Mouse (Mus musculus) CD4-positive, CD25-positive, alpha-beta regulatory T cell, adult 4 months (primary cell): Measurements from ENCODE around the gene Lrrc73. TPM values are rescaled to one million over a fixed set of nuclear protein-coding genes. Genes with fewer than 3 reads are reported as not detected.

Experiments
- ATAC-seq: one replicate; pipeline ENCODE4 v1.8.0; 2017
- polyA plus RNA-seq, 2 experiments: library from polyadenylated mRNA; unstranded; fragments of 100-300 nt; shearing (Covaris generic); gene quantifications; one replicate each; pipeline ENCODE4 v1.2.1; 2017

The Lrrc73 gene
- polyA plus RNA-seq, 2 experiments from 2014 or later = 0.30 TPM; not detected in 1

DNA sequence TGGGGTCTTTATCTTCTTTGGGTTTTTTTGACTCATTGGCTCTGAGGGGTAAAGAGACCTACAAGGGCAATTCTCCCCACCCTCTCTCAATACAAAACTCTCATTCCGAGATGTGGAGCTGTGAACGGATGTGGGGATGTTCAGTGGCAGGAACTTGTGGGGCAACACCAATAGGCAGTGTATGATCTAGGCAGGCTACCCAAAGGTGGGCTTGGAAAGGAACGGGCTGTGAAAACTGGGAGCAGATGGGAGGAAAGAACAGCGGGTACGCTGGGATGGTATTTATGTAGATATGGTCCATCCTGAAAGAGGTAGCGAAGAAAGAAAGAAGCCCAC lies 43.7 kb downstream of the Lrrc73 start:
- ATAC-seq = peak; percentile 24

DNA sequence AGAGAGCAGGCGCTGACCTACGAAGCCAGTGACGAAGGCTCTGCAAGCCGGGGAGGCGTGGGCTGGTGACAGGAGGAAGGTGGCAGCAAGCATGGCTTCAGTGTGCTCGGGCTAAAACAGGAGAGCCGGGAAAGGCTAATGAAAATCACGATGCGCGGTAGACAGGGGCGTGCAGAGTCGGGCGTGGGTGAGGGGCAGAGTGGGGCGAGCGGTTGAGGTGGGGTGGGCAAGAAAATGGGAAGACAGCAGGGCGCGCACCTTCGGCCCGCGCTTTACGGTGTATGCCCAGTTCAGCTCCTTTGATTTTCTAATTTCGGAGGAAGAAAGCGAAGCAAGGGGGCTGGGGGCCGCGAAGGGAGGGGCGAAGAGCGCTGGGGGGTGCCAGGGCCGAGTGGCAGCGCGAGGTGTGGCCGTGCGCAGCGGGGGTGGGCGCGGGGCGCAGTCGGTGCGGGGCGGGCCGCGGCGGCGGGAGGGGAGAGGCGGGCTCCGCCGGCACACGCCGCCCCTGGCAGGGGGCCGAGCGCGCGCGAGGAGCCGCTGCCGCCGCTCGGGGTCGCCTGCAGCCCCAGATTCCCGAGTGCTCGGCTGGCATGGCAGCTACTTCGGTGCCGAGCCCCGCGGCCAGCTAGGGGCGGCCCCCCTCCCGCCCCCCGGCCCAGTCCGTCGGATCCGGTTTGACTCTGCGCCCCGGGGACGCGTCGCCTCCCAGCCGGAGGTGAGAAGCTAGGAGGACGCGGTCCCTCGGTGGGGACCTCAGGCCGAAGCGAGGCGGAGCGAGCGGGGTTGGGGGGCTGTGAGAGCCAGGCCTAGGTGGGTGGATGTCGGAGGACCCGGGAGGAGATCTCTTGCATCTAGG lies 44.3 kb downstream of the Lrrc73 start, which contains the start of gene Dlk2:
TSS of gene Dlk2 (plus strand) at position 58 of the 856 bp plus-strand sequence.
- peak; percentile 42 for ATAC-seq

DNA sequence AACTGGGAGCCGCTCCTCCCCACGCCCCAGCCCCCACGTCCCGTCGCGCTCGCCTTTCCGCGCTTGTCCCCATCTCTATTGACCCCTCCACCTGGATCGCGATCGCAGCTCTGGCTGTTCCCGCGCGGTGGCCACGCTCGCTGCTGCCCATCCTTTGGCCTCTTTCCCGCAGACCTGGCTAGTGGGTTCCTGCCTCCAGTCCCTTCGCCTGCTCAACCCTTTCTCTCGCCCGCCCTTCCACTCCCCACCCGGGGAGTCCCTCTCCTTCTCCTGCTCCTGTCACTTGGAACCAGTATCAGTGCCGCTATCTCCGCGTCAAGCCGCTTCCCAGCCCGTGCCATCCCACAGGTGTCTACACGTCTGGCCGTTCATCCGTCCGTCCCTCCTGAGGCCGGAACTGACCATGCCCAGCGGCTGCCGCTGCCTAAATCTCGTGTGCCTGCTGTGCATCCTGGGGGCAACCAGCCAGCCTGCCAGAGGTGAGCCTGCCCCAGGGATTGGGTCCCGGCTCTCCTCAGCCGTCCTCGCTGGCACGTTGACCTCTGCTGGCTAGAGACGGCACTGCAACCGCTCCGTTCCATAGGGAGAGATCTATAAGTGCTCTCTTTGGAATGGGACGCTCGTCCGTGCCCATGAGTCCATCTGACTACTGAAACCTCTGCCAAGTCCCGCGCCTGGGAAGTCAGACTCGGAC lies 45.0 kb downstream of the Lrrc73 start:
- ATAC-seq = peak; percentile 89

DNA sequence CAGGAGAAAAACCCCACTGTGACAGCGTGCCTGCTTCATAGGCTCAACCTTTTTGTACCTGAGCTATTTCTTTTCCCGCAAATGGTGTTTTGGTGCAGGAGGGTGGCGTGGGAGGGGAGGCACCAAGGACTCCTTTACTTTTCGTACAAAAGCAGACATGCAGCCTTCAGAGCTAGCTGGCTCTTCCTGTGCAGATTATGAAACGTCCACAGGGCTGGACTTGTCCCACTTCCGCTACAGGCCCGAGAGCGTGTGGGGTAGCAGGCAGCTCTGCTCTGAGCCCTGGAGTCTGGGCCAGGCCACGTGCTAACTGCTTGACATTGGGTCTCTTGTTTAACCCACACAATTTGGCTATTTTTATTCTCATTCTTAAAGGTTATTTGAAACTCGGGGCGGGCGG lies 48.6 kb downstream of the Lrrc73 start:
- ATAC-seq = no peak

DNA sequence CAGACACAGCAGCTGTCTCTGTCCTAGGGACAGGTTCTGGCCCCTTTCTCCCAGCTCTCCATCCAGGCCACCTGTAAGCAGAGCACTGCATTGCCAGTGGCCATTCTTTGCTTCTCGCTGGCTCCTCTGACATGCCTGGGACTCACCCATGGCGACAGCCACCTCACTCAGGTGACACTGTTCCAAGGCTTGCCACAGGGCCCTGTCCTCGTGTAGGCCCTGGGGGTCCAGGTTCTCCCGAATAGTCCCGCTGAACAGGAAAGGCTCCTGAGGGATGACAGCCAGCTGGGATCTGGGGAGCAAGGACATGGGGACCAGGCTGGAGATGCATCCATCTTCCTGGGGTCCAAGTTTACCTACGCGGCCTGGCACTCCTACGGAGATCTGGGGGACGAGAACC lies 50.9 kb downstream of the Lrrc73 start:
- no peak for ATAC-seq

Other genes starting within 250 kb of the Lrrc73 start
- gene Vegfa, start 221.2 kb upstream of the Lrrc73 start, polyA plus RNA-seq = not detected
- 100 to 1,000 TPM; 112 to 139 TPM for gene Mrps18a, start 142.5 kb upstream of the Lrrc73 start, polyA plus RNA-seq
- 1 to 10 TPM; 2.1 to 2.7 TPM for gene Rsph9, start 109.3 kb upstream of the Lrrc73 start, polyA plus RNA-seq
- 10 to 100 TPM; 58.5 to 68.1 TPM for gene Mad2l1bp, start 100.0 kb upstream of the Lrrc73 start, polyA plus RNA-seq
- gene Gtpbp2, start 92.5 kb upstream of the Lrrc73 start, polyA plus RNA-seq = 10 to 100 TPM; 56.9 to 90.1 TPM
- 1 to 10 TPM; 7.1 to 8.2 TPM for gene Polh, start 50.9 kb upstream of the Lrrc73 start, polyA plus RNA-seq
- gene Xpo5, start 50.7 kb upstream of the Lrrc73 start, polyA plus RNA-seq = 10 to 100 TPM; 27.5 to 37.7 TPM
- gene Polr1c, start 5.5 kb upstream of the Lrrc73 start, polyA plus RNA-seq = 100 to 1,000 TPM; 110 to 117 TPM
- gene Yipf3, start 5.5 kb upstream of the Lrrc73 start, polyA plus RNA-seq = 10 to 100 TPM; 43.4 to 51.9 TPM
- 10 to 100 TPM; 15.0 to 18.5 TPM for gene Tjap1, start 29.5 kb downstream of the Lrrc73 start, polyA plus RNA-seq
- not detected for gene Dlk2, start 43.9 kb downstream of the Lrrc73 start, polyA plus RNA-seq
- 1 to 10 TPM; 3.0 to 4.3 TPM for gene Abcc10, start 74.8 kb downstream of the Lrrc73 start, polyA plus RNA-seq
- 1 to 10 TPM; 5.0 to 6.7 TPM for gene Zfp318, start 130.2 kb downstream of the Lrrc73 start, polyA plus RNA-seq
- not detected for gene Crip3, start 175.4 kb downstream of the Lrrc73 start, polyA plus RNA-seq
- not detected for gene Slc22a7, start 184.9 kb downstream of the Lrrc73 start, polyA plus RNA-seq
- gene Ttbk1, start 234.1 kb downstream of the Lrrc73 start, polyA plus RNA-seq = under 1 TPM; 0.24 to 0.55 TPM
- 1 to 10 TPM; 6.4 to 6.9 TPM for gene Dnph1, start 243.2 kb downstream of the Lrrc73 start, polyA plus RNA-seq